Mouse (Mus musculus) embryonic facial prominence, embryonic 14.5 days (tissue): ENCODE measurements around the gene S1pr5. TPM values are rescaled to one million over a fixed set of nuclear protein-coding genes. Genes with fewer than 3 reads are reported as not detected.
"Not testable (repeated sequence)": the region's sequence is repeated elsewhere in the genome, so short reads cannot be mapped to it uniquely, and the experiment has no call there.

Source experiments
- ATAC-seq: fragments of 200-750 bp; cut with Nextera tagmentation; 2 replicates; pipeline ENCODE4 v1.8.0; 2017; ENCODE audit warnings: low read depth, moderate number of reproducible peaks, moderate TSS enrichment
- DNase-seq: peaks from one replicate; pipeline ENCODE4 v3.0.0-alpha.2; 2015; ENCODE audit warnings: low spot score
- H3K27ac ChIP-seq: fragments of 300-500 bp; sonication (generic); replicated peaks from 2 replicates; pipeline ENCODE4 v1.5.1; 2014; ENCODE audit warnings: low read depth, mild to moderate bottlenecking, low read length, moderate library complexity
- H3K27me3 ChIP-seq: fragments of 300-500 bp; sonication (generic); replicated peaks from 2 replicates; pipeline ENCODE4 v1.6.1; 2014; ENCODE audit warnings: low read length; ENCODE audit not compliant: control insufficient read depth, insufficient read depth
- H3K36me3 ChIP-seq: fragments of 300-500 bp; sonication (generic); 2 replicates; pipeline ENCODE4 v1.6.1; 2014; ENCODE audit warnings: low read length, mixed read lengths; ENCODE audit not compliant: control insufficient read depth, insufficient read depth
- H3K4me1 ChIP-seq: fragments of 300-500 bp; sonication (generic); 2 replicates; pipeline ENCODE4 v1.6.1; 2014; ENCODE audit warnings: antibody characterized with exemption, low read length; ENCODE audit not compliant: control insufficient read depth, insufficient read depth
- H3K4me2 ChIP-seq: fragments of 300-500 bp; sonication (generic); 2 replicates; pipeline ENCODE4 v1.6.1; 2014; ENCODE audit warnings: low read depth, mild to moderate bottlenecking, low read length, moderate library complexity, mixed read lengths
- H3K4me3 ChIP-seq: fragments of 300-500 bp; sonication (generic); 2 replicates; pipeline ENCODE4 v1.5.1; 2014; ENCODE audit warnings: low read depth, mild to moderate bottlenecking, low read length
- H3K9ac ChIP-seq: fragments of 300-500 bp; sonication (generic); 2 replicates; pipeline ENCODE4 v1.6.1; 2014; ENCODE audit warnings: low read depth, mild to moderate bottlenecking, low read length, moderate library complexity, mixed read lengths
- H3K9me3 ChIP-seq: fragments of 300-500 bp; sonication (generic); 2 replicates; pipeline ENCODE4 v1.6.1; 2016; ENCODE audit warnings: low read length; ENCODE audit not compliant: control insufficient read depth
- WGBS: fragments of 180-500 bp; shearing (Covaris S2); extraction: QIAGEN DNeasy Blood & Tissue Kit; methylation state at CpG from one replicate; pipeline ENCODE4 v1.1.7; 2014; 5-methylcytosine and 5-hydroxymethylcytosine counted together
- polyA plus RNA-seq: library from polyadenylated mRNA; unstranded; fragments of >200 nt; fragmentation: Nextera tagmentation; extraction: Ambion mirVana; gene quantifications from 2 replicates; pipeline ENCODE4 v1.2.1, GENCODE M21; 2014

S1pr5 gene
- polyA plus RNA-seq, 1 experiment from 2014 or later, result 0.96 TPM

- no peaks in the 10 kb centered on the region for H3K27me3 ChIP-seq
- H3K9me3 ChIP-seq, result no peaks in the 10 kb centered on the region
- no peak overlapping the region for H3K4me3 ChIP-seq
- WGBS, result 89% methylated on average over 3 of the region's 3 CpGs
- H3K36me3 ChIP-seq, result peaks cover 97% of the 10 kb centered on the region
- no peaks in the 10 kb centered on the region for H3K4me1 ChIP-seq
- peak; percentile 14 for DNase-seq
- no peak overlapping the region for H3K27ac ChIP-seq
- H3K4me2 ChIP-seq, result no peak overlapping the region
- no peak for ATAC-seq
- H3K9ac ChIP-seq, result no peak overlapping the region
Observed at GRCm38 (mm10) chr9:21274336-21274735, 26.1 kb upstream of the S1pr5 start.

GRCm38 (mm10) chr9:21273520-21274228, 25.4 kb upstream of the S1pr5 start:
- Histone ChIP-seq H3K4me3 (no peak overlapping the region), H3K36me3 (peaks cover 97% of the 10 kb centered on the region), H3K9ac (no peak overlapping the region), H3K4me1 (no peaks in the 10 kb centered on the region), H3K27me3 (no peaks in the 10 kb centered on the region), H3K27ac (no peak overlapping the region), H3K4me2 (no peak overlapping the region), H3K9me3 (no peaks in the 10 kb centered on the region)
- DNase-seq (no peak), ATAC-seq (no peak)
- WGBS, result 76% methylated on average over 7 of the region's 7 CpGs

DNA sequence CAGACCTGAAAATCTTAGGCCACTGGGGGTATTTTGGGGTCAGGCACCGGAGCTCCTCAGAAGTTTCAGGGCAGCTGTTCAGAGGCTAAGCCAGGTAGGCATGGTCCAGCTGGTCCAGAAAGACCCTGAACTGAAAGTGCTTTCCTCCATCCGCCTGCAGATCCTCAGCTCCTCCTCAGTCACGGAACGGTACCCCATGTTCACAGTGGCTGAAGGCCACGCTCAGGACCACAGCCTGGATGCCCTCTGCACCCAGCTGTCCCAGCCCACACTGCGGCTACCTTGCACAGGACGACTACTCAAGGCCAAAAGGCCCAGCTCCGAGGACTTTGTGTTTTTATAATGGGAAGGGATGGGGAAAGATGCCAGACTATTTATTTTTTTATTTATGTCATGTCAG, 24.9 kb upstream of the S1pr5 start:
- Histone ChIP-seq H3K4me3 (no peak overlapping the region), H3K4me2 (no peak overlapping the region), H3K9me3 (no peaks in the 10 kb centered on the region), H3K9ac (no peak overlapping the region), H3K36me3 (peaks cover 97% of the 10 kb centered on the region), H3K27me3 (no peaks in the 10 kb centered on the region), H3K27ac (no peak overlapping the region), H3K4me1 (no peaks in the 10 kb centered on the region)
- ATAC-seq, result no peak
- no peak for DNase-seq
- WGBS, result 83% methylated on average over 8 of the region's 8 CpGs

DNA sequence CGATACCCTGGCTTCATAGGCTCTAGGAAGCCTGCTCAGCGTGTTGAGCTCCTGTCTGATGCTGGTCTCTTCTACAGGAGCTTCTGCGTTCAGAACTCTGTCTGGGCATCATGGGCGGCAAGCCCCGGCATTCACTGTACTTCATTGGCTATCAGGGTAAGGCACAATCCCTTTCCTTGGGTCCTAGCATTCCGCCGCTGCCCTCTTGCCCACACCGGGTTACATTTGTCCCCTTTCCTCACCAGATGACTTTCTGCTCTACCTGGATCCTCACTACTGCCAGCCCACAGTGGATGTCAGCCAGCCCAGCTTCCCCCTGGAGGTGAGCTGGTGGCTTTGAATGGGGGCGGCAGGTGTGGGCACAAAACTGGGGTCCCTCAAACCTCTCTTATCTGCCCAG, 24.1 kb upstream of the S1pr5 start:
- Histone ChIP-seq H3K27me3 (no peaks in the 10 kb centered on the region), H3K9me3 (no peaks in the 10 kb centered on the region), H3K4me2 (no peak overlapping the region), H3K4me3 (no peak overlapping the region), H3K4me1 (no peaks in the 10 kb centered on the region), H3K27ac (no peak overlapping the region), H3K36me3 (peaks cover 96% of the 10 kb centered on the region), H3K9ac (no peak overlapping the region)
- ATAC-seq (no peak), DNase-seq (no peak)
- 86% methylated on average over 9 of the region's 9 CpGs for WGBS

GRCm38 (mm10) chr9:21269590-21269989, 21.3 kb upstream of the S1pr5 start:
- not testable (repeated sequence) for H3K27ac ChIP-seq, DNase-seq, H3K9ac ChIP-seq, H3K27me3 ChIP-seq, H3K4me3 ChIP-seq, ATAC-seq, H3K4me2 ChIP-seq, H3K9me3 ChIP-seq
- H3K36me3 ChIP-seq, result peaks cover 75% of the 10 kb centered on the region
- 74% methylated on average over 5 of the region's 5 CpGs for WGBS
- H3K4me1 ChIP-seq, result peaks cover 11% of the 10 kb centered on the region

- H3K9me3 ChIP-seq, result no peaks in the 10 kb centered on the region
- WGBS, result 94% methylated on average over 16 of the region's 16 CpGs
Observed at GRCm38 (mm10) chr9:21268305-21268704, 20.1 kb upstream of the S1pr5 start.

GRCm38 (mm10) chr9:21266889-21267288, 18.6 kb upstream of the S1pr5 start:
- Histone ChIP-seq H3K4me2 (0 out of 2 replicates have a peak overlapping the region, but pooled peaks have one; percentile 86), H3K9ac (no peak overlapping the region), H3K9me3 (no peaks in the 10 kb centered on the region), H3K4me3 (no peak overlapping the region), H3K36me3 (peaks cover 48% of the 10 kb centered on the region), H3K27ac (no peak overlapping the region), H3K4me1 (peaks cover 14% of the 10 kb centered on the region), H3K27me3 (no peaks in the 10 kb centered on the region)
- 95% methylated on average over 5 of the region's 5 CpGs for WGBS
- DNase-seq (no peak), ATAC-seq (no peak)

More at GRCm38 (mm10) chr9:21268305-21268704, 20.1 kb upstream of the S1pr5 start:
- H3K27ac ChIP-seq, result no peak overlapping the region
- no peak overlapping the region for H3K4me3 ChIP-seq
- peaks cover 62% of the 10 kb centered on the region for H3K36me3 ChIP-seq
- no peaks in the 10 kb centered on the region for H3K27me3 ChIP-seq
- ATAC-seq, result no peak
- no peak overlapping the region for H3K9ac ChIP-seq
- no peak overlapping the region for H3K4me2 ChIP-seq
- peaks cover 14% of the 10 kb centered on the region for H3K4me1 ChIP-seq
- DNase-seq, result no peak

- Histone ChIP-seq H3K27me3 (no peaks in the 10 kb centered on the region), H3K27ac (0 out of 2 replicates have a peak overlapping the region, but pooled peaks have one; percentile 76), H3K9me3 (no peaks in the 10 kb centered on the region), H3K36me3 (peaks cover 35% of the 10 kb centered on the region), H3K9ac (peak overlapping the region; percentile 89), H3K4me3 (peak overlapping the region; percentile 90), H3K4me1 (peaks cover 14% of the 10 kb centered on the region), H3K4me2 (peak overlapping the region; percentile 86)
- WGBS, result 7% methylated on average over 10 of the region's 11 CpGs
- ATAC-seq (no peak), DNase-seq (no peak)
Observed at GRCm38 (mm10) chr9:21265611-21266010, 17.4 kb upstream of the S1pr5 start.

- WGBS, result 1% methylated on average over 38 of the region's 49 CpGs
- H3K9ac ChIP-seq, result peak within 1 kb of the TSS; percentile 89
- H3K4me3 ChIP-seq, result peak within 1 kb of the TSS; percentile 90
- DNase-seq, result peak; percentile 99
- H3K27ac ChIP-seq, result peak within 1 kb of the TSS; percentile 76
- peak; percentile 97 for ATAC-seq
- no peaks in the 10 kb centered on the region for H3K27me3 ChIP-seq
- peak within 1 kb of the TSS; percentile 86 for H3K4me2 ChIP-seq
- H3K4me1 ChIP-seq, result peaks cover 14% of the 10 kb centered on the region
- H3K36me3 ChIP-seq, result peaks cover 30% of the 10 kb centered on the region
- H3K9me3 ChIP-seq, result no peaks in the 10 kb centered on the region
Observed at GRCm38 (mm10) chr9:21265000-21265561, 16.8 kb upstream of the S1pr5 start, which contains the start of gene Atg4d. TSS of gene Atg4d (plus strand) at chr9:21265293.
